In genomic region chrX:7610035-7610434, GRCm38 (mm10) we compare ENCODE assay signal across 9 mouse cellular contexts. TPM values are rescaled to one million over a fixed set of nuclear protein-coding genes. Genes with fewer than 3 reads are reported as not detected.
DNase-seq lines count a peak whose midpoint lies in the region; ATAC-seq and TF ChIP-seq lines count a peak whose summit lies in the region.
"Had no signal": no experiment of that assay in that cellular context is flagged by ENCODE, and none has a peak within 500 bp of the region (broad histone marks: within the 10 kb centered on the region; RNA-seq: fewer than 3 reads in every experiment).

No protein-coding gene starts in this region.

- H3K9me3 ChIP-seq in stomach, embryonic 15.5 days, result no peaks in the 10 kb centered on the region

- H3K4me3 ChIP-seq in gastrocnemius, adult 2 months, result peak overlapping the region; percentile 58
- peak overlapping the region; percentile 40 for H3K4me3 ChIP-seq in stomach, embryonic 15.5 days (replicated peaks)
- no peak overlapping the region for H3K4me3 ChIP-seq in kidney, adult 2 months (ENCODE audit: insufficient read depth, low read depth, low read length)

- TF ChIP-seq CTCF in gastrocnemius, adult 2 months (IDR thresholded peaks at IDR 0.05), result no peak
- TF ChIP-seq CTCF in kidney, adult 2 months (conservative IDR thresholded peaks at IDR 0.05; ENCODE audit: insufficient read depth, insufficient read length, low read depth, low read length), result no peak

- no peak for DNase-seq in gastrocnemius, adult 2 months
- DNase-seq in gastrocnemius, postnatal 25 days, result no peak
- DNase-seq in retina, postnatal 1 day, result peak; percentile 5
- DNase-seq in retina, embryonic 14.5 days (ENCODE audit: low spot score), result no peak
- DNase-seq in layer of hippocampus, postnatal 14 days (ENCODE audit: low spot score in 2 of 2), result peak; percentile 6 to 10
- no peak for DNase-seq in left cerebral cortex, adult 11 months (ENCODE audit: low spot score)
- DNase-seq in kidney, adult 2 months, result no peak
- DNase-seq: lung, postnatal 36 days had no signal

- WGBS in stomach, embryonic 15.5 days, result 31% methylated on average over 21 of the region's 21 CpGs
- 5% methylated on average over 21 of the region's 21 CpGs for WGBS in kidney, adult 2 months

- no peaks in the 10 kb centered on the region for H3K4me1 ChIP-seq in stomach, embryonic 15.5 days
- no peaks in the 10 kb centered on the region for H3K4me1 ChIP-seq in kidney, adult 2 months (ENCODE audit: control insufficient read depth, insufficient read depth, low read length)

- no peak overlapping the region for H3K27ac ChIP-seq in gastrocnemius, adult 2 months
- H3K27ac ChIP-seq in stomach, embryonic 15.5 days, result no peak overlapping the region
- H3K27ac ChIP-seq in kidney, adult 2 months (ENCODE audit: insufficient read depth, low read depth, low read length), result no peak overlapping the region

- TF ChIP-seq POLR2A in kidney, adult 2 months (IDR thresholded peaks at IDR 0.05; ENCODE audit: low read depth, low read length), result no peak

- H3K9ac ChIP-seq in stomach, embryonic 15.5 days, result no peak overlapping the region

- peak overlapping the region; percentile 81 for H3K4me2 ChIP-seq in stomach, embryonic 15.5 days

- no peaks in the 10 kb centered on the region for H3K27me3 ChIP-seq in stomach, embryonic 15.5 days (replicated peaks)
- no peaks in the 10 kb centered on the region for H3K27me3 ChIP-seq in kidney, adult 2 months (replicated peaks; ENCODE audit: control insufficient read depth, insufficient read depth, low read length)

- ATAC-seq in stomach, embryonic 15.5 days (ENCODE audit: insufficient read depth, low FRiP score, low read depth), result no peak; the same call in 1 of the 2 replicates

- intact Hi-C loops in gastrocnemius, adult 2 months (cut with DNase I), result no loop called here

- no peaks in the 10 kb centered on the region for H3K36me3 ChIP-seq in stomach, embryonic 15.5 days
- no peaks in the 10 kb centered on the region for H3K36me3 ChIP-seq in kidney, adult 2 months (ENCODE audit: control insufficient read depth, insufficient read depth, low read length)

RNA-seq across cellular contexts. Expression of gene Cacna1f, which starts 3.2 kb away (rescaled TPM):
- not detected for total RNA-seq in gastrocnemius, adult 2 months (2021)
- total RNA-seq in gastrocnemius, postnatal 25 days (2021), result not detected
- under 1 TPM in 1 of 2 experiments, not detected in 1; 0.21 TPM for total RNA-seq in layer of hippocampus, postnatal 14 days (2021)
- polyA plus RNA-seq in stomach, embryonic 15.5 days (2015; fragmentation: Nextera tagmentation; extraction: Ambion mirVana), result 0.04 TPM in 1 of 2 replicates, not detected in the other
- 0.03 TPM in 1 of 2 replicates, not detected in the other for polyA plus RNA-seq in kidney, adult 2 months (2012; rRNA removed)

RNA-seq across cellular contexts. Expression of gene Ccdc22, which starts 4.7 kb away (rescaled TPM):
- 10 to 100 TPM; 10.9 to 13.2 TPM for total RNA-seq in gastrocnemius, adult 2 months (2021)
- total RNA-seq in gastrocnemius, postnatal 25 days (2021), result 10 to 100 TPM; 10.7 to 11.9 TPM
- total RNA-seq in layer of hippocampus, postnatal 14 days (2021), result 10 to 100 TPM; 22.6 to 24.5 TPM
- 28.0 and 29.0 TPM in 2 replicates for polyA plus RNA-seq in stomach, embryonic 15.5 days (2015; fragmentation: Nextera tagmentation; extraction: Ambion mirVana)
- 25.3 and 26.6 TPM in 2 replicates for polyA plus RNA-seq in kidney, adult 2 months (2012; rRNA removed)

RNA-seq across cellular contexts. Expression of gene Syp, which starts 28.2 kb away (rescaled TPM):
- 1 to 10 TPM in 1 of 2 experiments, under 1 TPM in 1; 0.56 to 1.2 TPM for total RNA-seq in gastrocnemius, adult 2 months (2021)
- 1 to 10 TPM; 1.0 to 1.6 TPM for total RNA-seq in gastrocnemius, postnatal 25 days (2021)
- 1,000 to 10,000 TPM; 1,862 to 1,901 TPM for total RNA-seq in layer of hippocampus, postnatal 14 days (2021)
- polyA plus RNA-seq in stomach, embryonic 15.5 days (2015; fragmentation: Nextera tagmentation; extraction: Ambion mirVana), result 7.3 and 7.5 TPM in 2 replicates
- polyA plus RNA-seq in kidney, adult 2 months (2012; rRNA removed), result 8.0 and 9.2 TPM in 2 replicates

RNA-seq across cellular contexts. Expression of gene Ppp1r3f, which starts 36.0 kb away (rescaled TPM):
- 1 to 10 TPM; 2.3 to 3.3 TPM for total RNA-seq in gastrocnemius, adult 2 months (2021)
- 1 to 10 TPM; 2.0 to 3.1 TPM for total RNA-seq in gastrocnemius, postnatal 25 days (2021)
- 10 to 100 TPM; 16.5 to 16.7 TPM for total RNA-seq in layer of hippocampus, postnatal 14 days (2021)
- 1.6 and 2.0 TPM in 2 replicates for polyA plus RNA-seq in stomach, embryonic 15.5 days (2015; fragmentation: Nextera tagmentation; extraction: Ambion mirVana)
- 1.2 and 1.6 TPM in 2 replicates for polyA plus RNA-seq in kidney, adult 2 months (2012; rRNA removed)

RNA-seq across cellular contexts. Expression of gene Foxp3, which starts 36.6 kb away (rescaled TPM):
- total RNA-seq in gastrocnemius, adult 2 months (2021), result under 1 TPM; 0.15 to 0.28 TPM
- under 1 TPM in 1 of 2 experiments, not detected in 1; 0.08 TPM for total RNA-seq in gastrocnemius, postnatal 25 days (2021)
- total RNA-seq in layer of hippocampus, postnatal 14 days (2021), result under 1 TPM in 1 of 2 experiments, not detected in 1; 0.24 TPM
- polyA plus RNA-seq in stomach, embryonic 15.5 days (2015; fragmentation: Nextera tagmentation; extraction: Ambion mirVana), result 0.04 and 0.12 TPM in 2 replicates
- polyA plus RNA-seq in kidney, adult 2 months (2012; rRNA removed), result 0.08 and 0.92 TPM in 2 replicates

Comparison
In these comparisons a context has a peak if more than half of its experiments do, and no peak if none do; other contexts are left out.
1. DNase-seq: peak in retina, postnatal 1 day (single experiment) and layer of hippocampus, postnatal 14 days (2 of 2); none in gastrocnemius, adult 2 months (single experiment), gastrocnemius, postnatal 25 days (single experiment), retina, embryonic 14.5 days (single experiment), left cerebral cortex, adult 11 months (single experiment) and kidney, adult 2 months (single experiment).
2. RNA of gene Syp, which starts 28.2 kb away (total RNA-seq): 1,862 to 1,901 TPM in layer of hippocampus, postnatal 14 days; 1.0 to 1.6 TPM in gastrocnemius, postnatal 25 days and 0.56 to 1.2 TPM in gastrocnemius, adult 2 months; every median in the first group is over 100 times any median in the second.